Mouse (Mus musculus) neural tube, embryonic 15.5 days (tissue): Measurements from ENCODE around the gene Sec16b. TPM values are rescaled to one million over a fixed set of nuclear protein-coding genes. Genes with fewer than 3 reads are reported as not detected.

Experiments used
- polyA plus RNA-seq: library from polyadenylated mRNA; unstranded; fragments of >200 nt; fragmentation: Nextera tagmentation; extraction: Ambion mirVana; gene quantifications from 2 replicates; pipeline ENCODE4 v1.2.1, GENCODE M21; 2015

The Sec16b gene
- polyA plus RNA-seq, 1 experiment from 2014 or later = 0.45 TPM

Other genes starting within 250 kb of the Sec16b start
- 34.2 and 39.1 TPM in 2 replicates for gene Rasal2, start 94.1 kb upstream of the Sec16b start, polyA plus RNA-seq
- gene Cryzl2, start 48.2 kb upstream of the Sec16b start, polyA plus RNA-seq = 6.5 and 8.6 TPM in 2 replicates